Mouse (Mus musculus) midbrain, embryonic 11.5 days (tissue): ENCODE data around the gene Lim2. TPM values are rescaled to one million over a fixed set of nuclear protein-coding genes. Genes with fewer than 3 reads are reported as not detected.

Source experiments
- ATAC-seq: fragments of 200-750 bp; cut with Nextera tagmentation; 2 replicates; pipeline ENCODE4 v1.8.0; 2017; ENCODE audit warnings: moderate TSS enrichment, moderate library complexity; ENCODE audit not compliant: low FRiP score
- DNase-seq: peaks from one replicate; pipeline ENCODE4 v3.0.0; 2015; ENCODE audit warnings: low spot score; ENCODE audit errors: missing footprints
- H3K27ac ChIP-seq: fragments of 300-500 bp; sonication (generic); 2 replicates; pipeline ENCODE4 v1.5.1; 2014; ENCODE audit warnings: low read depth, low read length
- H3K27me3 ChIP-seq: fragments of 300-500 bp; sonication (generic); 2 replicates; pipeline ENCODE4 v1.6.1; 2014; ENCODE audit warnings: mild to moderate bottlenecking, low read length, moderate library complexity, mixed read lengths; ENCODE audit not compliant: control insufficient read depth, insufficient read depth
- H3K36me3 ChIP-seq: fragments of 300-500 bp; sonication (generic); 2 replicates; pipeline ENCODE4 v1.6.1; 2014; ENCODE audit warnings: mild to moderate bottlenecking, low read length, moderate library complexity, mixed read lengths; ENCODE audit not compliant: control insufficient read depth, insufficient read depth
- H3K4me1 ChIP-seq: fragments of 300-500 bp; sonication (generic); 2 replicates; pipeline ENCODE4 v1.6.1; 2014; ENCODE audit warnings: low read length; ENCODE audit not compliant: control insufficient read depth, insufficient read depth
- H3K4me2 ChIP-seq: fragments of 300-500 bp; sonication (generic); 2 replicates; pipeline ENCODE4 v1.6.1; 2014; ENCODE audit warnings: mild to moderate bottlenecking, moderate library complexity
- H3K4me3 ChIP-seq: fragments of 300-500 bp; sonication (generic); 2 replicates; pipeline ENCODE4 v1.5.1; 2014; ENCODE audit warnings: low read depth, low read length
- H3K9ac ChIP-seq: fragments of 300-500 bp; sonication (generic); 2 replicates; pipeline ENCODE4 v1.6.1; 2014; ENCODE audit warnings: low read length
- H3K9me3 ChIP-seq: fragments of 300-500 bp; sonication (generic); 2 replicates; pipeline ENCODE4 v1.6.1; 2016; ENCODE audit warnings: low read length; ENCODE audit not compliant: control insufficient read depth
- WGBS: fragments of 180-500 bp; shearing (Covaris S2); extraction: QIAGEN DNeasy Blood & Tissue Kit; methylation state at CpG from one replicate; pipeline ENCODE4 v1.1.7; 2014; 5-methylcytosine and 5-hydroxymethylcytosine counted together
- polyA plus RNA-seq: library from polyadenylated mRNA; unstranded; fragments of >200 nt; fragmentation: Nextera tagmentation; extraction: Ambion mirVana; gene quantifications from 2 replicates; pipeline ENCODE4 v1.2.1, GENCODE M21; 2014

Gene Lim2
- polyA plus RNA-seq, 1 experiment from 2014 or later, result 0.20 TPM

GRCm38 (mm10) chr7:43417298-43417697 lies 10.2 kb upstream of the Lim2 start:
- DNase-seq, result no peak
- no peaks in the 10 kb centered on the region for H3K27me3 ChIP-seq
- no peak overlapping the region for H3K27ac ChIP-seq
- no peak for ATAC-seq
- no peaks in the 10 kb centered on the region for H3K4me1 ChIP-seq
- no peak overlapping the region for H3K9ac ChIP-seq
- no peak overlapping the region for H3K4me3 ChIP-seq
- 88% methylated on average over 10 of the region's 10 CpGs for WGBS
- H3K4me2 ChIP-seq, result no peak overlapping the region
- H3K9me3 ChIP-seq, result no peaks in the 10 kb centered on the region
- no peaks in the 10 kb centered on the region for H3K36me3 ChIP-seq

GRCm38 (mm10) chr7:43422995-43423617 lies 4.4 kb upstream of the Lim2 start:
- peak overlapping the region; percentile 21; the same call in 1 of the 2 replicates for H3K4me2 ChIP-seq
- 14% methylated on average over 11 of the region's 11 CpGs for WGBS

DNA sequence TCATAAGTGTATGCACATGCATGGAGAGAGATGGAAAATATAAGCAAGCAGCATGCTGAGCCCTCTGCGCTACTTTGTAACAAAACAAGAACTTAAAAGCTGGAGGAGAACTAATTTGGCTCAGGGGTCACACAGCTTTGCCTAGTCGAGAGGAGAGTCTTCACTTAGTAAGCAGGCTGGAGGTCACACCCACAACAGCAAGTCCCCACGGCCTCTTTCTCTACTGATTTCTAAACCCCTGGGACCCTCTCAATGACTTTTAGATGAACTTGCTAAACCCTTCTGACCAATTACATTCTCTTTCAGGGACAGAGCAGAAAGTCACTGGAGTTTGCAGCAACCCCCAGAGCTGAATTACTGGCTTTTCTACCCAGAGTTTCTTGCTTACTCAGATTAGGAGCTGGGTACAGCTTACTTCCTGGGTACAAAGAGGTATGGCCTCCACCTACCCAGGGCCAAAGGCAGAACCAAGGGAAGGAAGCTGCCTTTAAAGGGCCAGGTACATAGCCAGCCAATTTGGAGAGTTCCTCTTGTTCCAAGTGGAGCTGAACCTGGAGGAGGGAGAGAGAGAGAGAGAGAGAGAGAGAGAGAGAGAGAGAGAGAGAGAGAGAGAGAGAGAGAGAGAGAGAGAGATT lies 3.4 kb upstream of the Lim2 start:
- Histone ChIP-seq H3K27me3 (no peaks in the 10 kb centered on the region), H3K4me2 (no peak overlapping the region), H3K36me3 (no peaks in the 10 kb centered on the region), H3K27ac (no peak overlapping the region), H3K9ac (no peak overlapping the region), H3K4me3 (no peak overlapping the region), H3K4me1 (no peaks in the 10 kb centered on the region), H3K9me3 (no peaks in the 10 kb centered on the region)
- no peak for DNase-seq
- WGBS, result 57% methylated on average over 3 of the region's 3 CpGs
- ATAC-seq, result no peak

More at GRCm38 (mm10) chr7:43422995-43423617, 4.4 kb upstream of the Lim2 start:
- H3K4me1 ChIP-seq, result no peaks in the 10 kb centered on the region
- peak; percentile 94 for ATAC-seq
- H3K4me3 ChIP-seq, result no peak overlapping the region
- no peaks in the 10 kb centered on the region for H3K9me3 ChIP-seq
- no peak overlapping the region for H3K27ac ChIP-seq
- H3K9ac ChIP-seq, result no peak overlapping the region
- H3K36me3 ChIP-seq, result no peaks in the 10 kb centered on the region
- peak; percentile 98 for DNase-seq
- no peaks in the 10 kb centered on the region for H3K27me3 ChIP-seq

DNA sequence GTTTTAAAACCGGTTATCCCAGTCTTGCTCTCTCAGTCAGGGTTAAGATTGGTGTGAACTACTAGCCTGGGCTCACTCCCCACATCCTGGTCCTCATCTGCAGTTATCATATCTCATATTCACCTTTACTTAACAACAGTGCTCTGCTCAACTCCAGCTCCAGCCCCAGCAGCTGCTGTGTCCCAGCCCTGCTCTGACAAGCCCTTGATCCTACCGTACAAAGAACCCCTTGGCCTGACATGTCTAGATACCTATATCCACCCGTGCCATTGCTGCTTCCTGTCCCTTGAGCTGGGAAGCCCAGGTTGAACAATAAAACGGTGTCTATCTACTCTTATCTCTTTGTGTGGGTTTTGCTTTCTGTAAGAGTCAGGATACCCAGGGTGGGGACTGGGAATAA lies 2.0 kb downstream of the Lim2 start:
- 71% methylated on average over 4 of the region's 4 CpGs for WGBS
- ATAC-seq, result no peak

GRCm38 (mm10) chr7:43432891-43433290 lies 5.4 kb downstream of the Lim2 start:
- H3K4me2 ChIP-seq, result no peak overlapping the region
- no peaks in the 10 kb centered on the region for H3K27me3 ChIP-seq
- 79% methylated on average over 4 of the region's 4 CpGs for WGBS
- no peak overlapping the region for H3K4me3 ChIP-seq
- H3K27ac ChIP-seq, result no peak overlapping the region
- no peak overlapping the region for H3K9ac ChIP-seq
- DNase-seq (no peak), ATAC-seq (no peak)
- no peaks in the 10 kb centered on the region for H3K9me3 ChIP-seq
- H3K4me1 ChIP-seq, result no peaks in the 10 kb centered on the region
- H3K36me3 ChIP-seq, result no peaks in the 10 kb centered on the region

More for the DNA sequence above, 2.0 kb downstream of the Lim2 start:
- H3K9me3 ChIP-seq, result no peaks in the 10 kb centered on the region
- H3K27me3 ChIP-seq, result no peaks in the 10 kb centered on the region
- no peak overlapping the region for H3K27ac ChIP-seq
- DNase-seq, result no peak
- H3K9ac ChIP-seq, result no peak overlapping the region
- H3K36me3 ChIP-seq, result no peaks in the 10 kb centered on the region
- H3K4me2 ChIP-seq, result no peak overlapping the region
- no peaks in the 10 kb centered on the region for H3K4me1 ChIP-seq
- H3K4me3 ChIP-seq, result no peak overlapping the region

- ATAC-seq (no peak), DNase-seq (no peak)
- Histone ChIP-seq H3K9me3 (no peaks in the 10 kb centered on the region), H3K4me3 (no peak overlapping the region), H3K4me2 (no peak overlapping the region), H3K4me1 (no peaks in the 10 kb centered on the region), H3K27ac (no peak overlapping the region), H3K27me3 (no peaks in the 10 kb centered on the region), H3K36me3 (no peaks in the 10 kb centered on the region), H3K9ac (no peak overlapping the region)
- WGBS, result 89% methylated on average over 5 of the region's 5 CpGs
These were observed 7.2 kb downstream of the Lim2 start for GRCm38 (mm10) chr7:43434676-43435075.

DNA sequence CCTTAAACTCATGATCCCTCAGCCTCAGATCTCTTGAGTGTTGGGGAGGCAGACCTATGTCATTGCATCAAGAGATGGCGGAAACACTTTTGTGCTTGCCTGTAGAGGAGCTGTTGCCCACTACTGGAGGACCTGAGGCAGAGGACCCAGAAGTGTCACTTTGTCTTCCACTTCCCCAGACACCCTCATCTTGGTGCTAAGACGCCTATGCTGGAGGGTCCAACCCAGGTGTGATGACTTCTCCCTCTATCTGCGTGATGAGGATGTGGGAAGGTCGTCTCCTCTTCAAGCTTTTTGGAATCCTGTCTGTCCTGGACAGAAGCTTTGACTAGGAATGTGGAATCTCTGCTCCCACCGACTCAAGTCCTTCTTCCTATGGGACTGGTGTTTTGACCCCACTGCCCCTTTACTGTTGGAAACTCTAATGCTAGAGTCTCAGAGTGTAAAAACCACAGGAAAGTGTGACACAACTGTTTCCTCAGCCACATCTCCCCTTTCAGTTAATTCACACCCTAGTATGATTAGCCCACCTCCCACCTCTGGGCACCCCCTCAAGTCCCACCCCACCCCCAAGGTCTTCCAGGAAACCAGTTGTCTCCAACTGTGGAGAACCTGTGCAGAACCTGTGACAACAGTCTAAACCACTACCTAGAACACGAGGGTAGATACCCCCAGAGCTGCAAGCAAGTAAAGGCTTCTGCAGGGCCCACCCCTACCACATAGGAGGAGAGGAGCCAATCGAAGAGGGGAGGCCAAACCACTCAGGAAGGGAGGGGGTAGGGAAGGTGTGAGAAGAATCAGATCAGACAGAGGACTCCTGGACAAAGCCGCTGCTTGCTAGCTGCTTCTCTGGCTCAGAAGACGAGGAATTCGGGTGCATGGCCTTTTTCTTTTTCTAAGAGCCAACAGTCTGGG lies 9.1 kb downstream of the Lim2 start, which contains the start of gene Nkg7:
Nkg7 (plus strand) TSS at position 733 of the 915 bp plus-strand sequence.
- no peaks in the 10 kb centered on the region for H3K9me3 ChIP-seq
- H3K4me3 ChIP-seq, result no peak within 1 kb of the TSS
- no peaks in the 10 kb centered on the region for H3K4me1 ChIP-seq
- no peak within 1 kb of the TSS for H3K27ac ChIP-seq
- H3K9ac ChIP-seq, result no peak within 1 kb of the TSS
- ATAC-seq (no peak), DNase-seq (no peak)
- no peaks in the 10 kb centered on the region for H3K36me3 ChIP-seq
- 79% methylated on average over 10 of the region's 10 CpGs for WGBS
- no peaks in the 10 kb centered on the region for H3K27me3 ChIP-seq
- H3K4me2 ChIP-seq, result no peak within 1 kb of the TSS

DNA sequence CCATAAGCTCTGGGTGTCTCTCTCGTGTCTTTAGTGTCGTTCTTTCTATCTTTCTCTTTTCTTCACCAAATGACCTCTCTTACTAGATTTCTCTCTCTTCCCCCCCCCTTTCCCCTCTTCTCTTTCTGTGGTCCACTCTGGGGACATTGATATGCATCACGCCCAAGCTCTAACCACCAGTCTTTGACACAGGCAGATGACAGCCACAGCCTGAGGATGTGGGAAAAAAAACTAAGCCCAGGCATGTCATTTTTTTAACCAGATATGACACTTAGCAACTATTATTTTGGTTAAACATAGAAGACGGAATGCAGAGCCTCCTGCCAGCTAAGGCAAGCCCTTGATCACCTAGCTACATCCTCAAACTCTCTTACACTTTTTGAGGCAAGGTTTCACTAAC lies 11.1 kb downstream of the Lim2 start:
- H3K9me3 ChIP-seq, result no peaks in the 10 kb centered on the region
- H3K36me3 ChIP-seq, result no peaks in the 10 kb centered on the region
- H3K9ac ChIP-seq, result no peak overlapping the region
- no peak overlapping the region for H3K4me3 ChIP-seq
- DNase-seq, result no peak
- peaks cover 3% of the 10 kb centered on the region; the same call in 1 of the 2 replicates for H3K4me1 ChIP-seq
- H3K27me3 ChIP-seq, result no peaks in the 10 kb centered on the region
- WGBS, result 75% methylated on average over 4 of the region's 4 CpGs
- no peak for ATAC-seq
- no peak overlapping the region for H3K27ac ChIP-seq
- no peak overlapping the region for H3K4me2 ChIP-seq

DNA sequence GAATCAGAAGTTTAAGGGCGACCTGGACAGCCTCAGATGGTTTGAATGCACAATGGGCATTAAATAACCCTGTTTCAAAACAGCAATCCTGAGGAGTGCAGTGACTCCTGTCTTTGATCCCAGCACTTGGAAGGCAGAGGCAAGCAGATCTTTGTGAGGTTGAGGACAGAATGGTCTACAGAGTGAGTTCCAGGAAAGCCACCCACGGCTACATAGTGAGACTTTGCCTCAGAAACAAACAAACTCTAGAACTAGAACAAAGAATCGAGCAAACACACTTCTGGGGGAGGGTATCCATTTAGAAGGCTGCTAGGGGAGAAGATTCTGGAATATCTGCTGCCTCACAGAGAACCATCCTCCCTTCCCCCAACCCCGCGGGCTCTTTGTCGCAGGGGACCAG lies 13.0 kb downstream of the Lim2 start, which contains the start of gene Cldnd2:
Cldnd2 (plus strand) TSS at position 301 of the 400 bp plus-strand sequence.
- no peak within 1 kb of the TSS for H3K4me3 ChIP-seq
- H3K4me2 ChIP-seq, result no peak within 1 kb of the TSS
- H3K9ac ChIP-seq, result no peak within 1 kb of the TSS
- no peak for ATAC-seq
- peaks cover 8% of the 10 kb centered on the region for H3K4me1 ChIP-seq
- no peaks in the 10 kb centered on the region for H3K27me3 ChIP-seq
- no peaks in the 10 kb centered on the region for H3K36me3 ChIP-seq
- 77% methylated on average over 6 of the region's 6 CpGs for WGBS
- DNase-seq, result no peak
- no peak within 1 kb of the TSS for H3K27ac ChIP-seq
- H3K9me3 ChIP-seq, result no peaks in the 10 kb centered on the region
